Mouse (Mus musculus): Measurements from ENCODE around the gene Fasn. TPM values are rescaled to one million over a fixed set of nuclear protein-coding genes. Genes with fewer than 3 reads are reported as not detected.

Gene Fasn
- polyA plus RNA-seq, 1 experiment from 2014 or later, result 45.1 TPM

Other genes with a start within 250 kb of the Fasn start
- gene Arhgdia, start 242.9 kb downstream of the Fasn start, polyA plus RNA-seq (2016; fragmentation: Nextera tagmentation; extraction: Ambion mirVana), result 422 and 442 TPM in 2 replicates
- gene Alyref, start 226.2 kb downstream of the Fasn start, polyA plus RNA-seq (2016; fragmentation: Nextera tagmentation; extraction: Ambion mirVana), result 356 and 361 TPM in 2 replicates
- gene Anapc11, start 226.1 kb downstream of the Fasn start, polyA plus RNA-seq (2016; fragmentation: Nextera tagmentation; extraction: Ambion mirVana), result 174 and 175 TPM in 2 replicates
- 13.6 and 20.3 TPM in 2 replicates for gene Npb, start 216.1 kb downstream of the Fasn start, polyA plus RNA-seq (2016; fragmentation: Nextera tagmentation; extraction: Ambion mirVana)
- 82.1 and 82.9 TPM in 2 replicates for gene Pcyt2, start 206.6 kb downstream of the Fasn start, polyA plus RNA-seq (2016; fragmentation: Nextera tagmentation; extraction: Ambion mirVana)
- 20.1 and 20.4 TPM in 2 replicates for gene Sirt7, start 199.3 kb downstream of the Fasn start, polyA plus RNA-seq (2016; fragmentation: Nextera tagmentation; extraction: Ambion mirVana)
- gene Mafg, start 190.9 kb downstream of the Fasn start, polyA plus RNA-seq (2016; fragmentation: Nextera tagmentation; extraction: Ambion mirVana), result 27.9 and 31.5 TPM in 2 replicates
- 23.1 and 23.9 TPM in 2 replicates for gene Pycr1, start 180.8 kb downstream of the Fasn start, polyA plus RNA-seq (2016; fragmentation: Nextera tagmentation; extraction: Ambion mirVana)
- gene Myadml2, start 176.4 kb downstream of the Fasn start, polyA plus RNA-seq (2016; fragmentation: Nextera tagmentation; extraction: Ambion mirVana), result 9.8 and 10.9 TPM in 2 replicates
- gene Notum, start 163.4 kb downstream of the Fasn start, polyA plus RNA-seq (2016; fragmentation: Nextera tagmentation; extraction: Ambion mirVana), result 4.7 and 5.2 TPM in 2 replicates
- 103 and 114 TPM in 2 replicates for gene Aspscr1, start 151.6 kb downstream of the Fasn start, polyA plus RNA-seq (2016; fragmentation: Nextera tagmentation; extraction: Ambion mirVana)
- gene Cenpx, start 110.8 kb downstream of the Fasn start, polyA plus RNA-seq (2016; fragmentation: Nextera tagmentation; extraction: Ambion mirVana), result 117 and 119 TPM in 2 replicates
- gene Lrrc45, start 110.6 kb downstream of the Fasn start, polyA plus RNA-seq (2016; fragmentation: Nextera tagmentation; extraction: Ambion mirVana), result 35.2 and 37.0 TPM in 2 replicates
- gene Rac3, start 103.1 kb downstream of the Fasn start, polyA plus RNA-seq (2016; fragmentation: Nextera tagmentation; extraction: Ambion mirVana), result 7.6 and 8.4 TPM in 2 replicates
- 4.3 and 5.4 TPM in 2 replicates for gene Dcxr, start 97.3 kb downstream of the Fasn start, polyA plus RNA-seq (2016; fragmentation: Nextera tagmentation; extraction: Ambion mirVana)
- 1.1 and 1.9 TPM in 2 replicates for gene Cbr2, start 92.4 kb downstream of the Fasn start, polyA plus RNA-seq (2016; fragmentation: Nextera tagmentation; extraction: Ambion mirVana)
- 3.5 and 5.3 TPM in 2 replicates for gene Hmga1b, start 61.8 kb downstream of the Fasn start, polyA plus RNA-seq (2016; fragmentation: Nextera tagmentation; extraction: Ambion mirVana)
- gene Rfng, start 40.3 kb downstream of the Fasn start, polyA plus RNA-seq (2016; fragmentation: Nextera tagmentation; extraction: Ambion mirVana), result 23.2 and 24.9 TPM in 2 replicates
- gene Gps1, start 40.3 kb downstream of the Fasn start, polyA plus RNA-seq (2016; fragmentation: Nextera tagmentation; extraction: Ambion mirVana), result 139 and 140 TPM in 2 replicates
- gene Dus1l, start 28.1 kb downstream of the Fasn start, polyA plus RNA-seq (2016; fragmentation: Nextera tagmentation; extraction: Ambion mirVana), result 48.0 and 48.3 TPM in 2 replicates
- 4.7 and 4.9 TPM in 2 replicates for gene Ccdc57, start 108.3 kb upstream of the Fasn start, polyA plus RNA-seq (2016; fragmentation: Nextera tagmentation; extraction: Ambion mirVana)
- 289 and 290 TPM in 2 replicates for gene Slc16a3, start 123.9 kb upstream of the Fasn start, polyA plus RNA-seq (2016; fragmentation: Nextera tagmentation; extraction: Ambion mirVana)
- gene Csnk1d, start 166.8 kb upstream of the Fasn start, polyA plus RNA-seq (2016; fragmentation: Nextera tagmentation; extraction: Ambion mirVana), result 94.7 and 95.4 TPM in 2 replicates
- gene Cd7, start 214.9 kb upstream of the Fasn start, polyA plus RNA-seq (2016; fragmentation: Nextera tagmentation; extraction: Ambion mirVana), result not detected in 2 replicates
- gene Sectm1b, start 239.0 kb upstream of the Fasn start, polyA plus RNA-seq (2016; fragmentation: Nextera tagmentation; extraction: Ambion mirVana), result not detected in 2 replicates